Mouse (Mus musculus) G1E (cell line): ENCODE data around the gene Nup153.

Experiments
- CTCF ChIP-seq: IDR thresholded peaks from 2 replicates; pipeline ENCODE4 v1.5.1; 2012; ENCODE audit warnings: low read depth, low read length, inconsistent platforms, mixed read lengths
- GATA1 ChIP-seq: IDR thresholded peaks from 2 replicates; pipeline ENCODE4 v1.6.1; 2012; ENCODE audit warnings: borderline replicate concordance, low read length, inconsistent platforms, mixed read lengths
- GATA2 ChIP-seq: IDR thresholded peaks from 2 replicates; pipeline ENCODE4 v1.6.1; 2012; ENCODE audit warnings: low read depth, low read length, inconsistent platforms, borderline replicate concordance
- POLR2AphosphoS5 ChIP-seq: IDR thresholded peaks from 2 replicates; pipeline ENCODE4 v1.6.1; 2012; ENCODE audit warnings: low read depth, low read length, inconsistent platforms; ENCODE audit not compliant: insufficient replicate concordance
- TAL1 ChIP-seq: conservative IDR thresholded peaks from 2 replicates; pipeline ENCODE4 v1.6.1; 2012; ENCODE audit warnings: low read depth, low read length, inconsistent platforms, mixed read lengths

GRCm38 (mm10) chr13:46669620-46670271, 58.0 kb downstream of the Nup153 start:
- TF ChIP-seq POLR2AphosphoS5 (no peak), CTCF (no peak), TAL1 (no peak), GATA1 (no peak), GATA2 (no peak)
